Mouse (Mus musculus) neural tube, embryonic 13.5 days (tissue): ENCODE results near the gene Golga4. TPM values are rescaled to one million over a fixed set of nuclear protein-coding genes. Genes with fewer than 3 reads are reported as not detected.
A peak's percentile ranks its signal among the peaks of the same experiment; 100 is the strongest.

Experiments
- ATAC-seq: fragments of 200-750 bp; cut with Nextera tagmentation; 2 replicates; pipeline ENCODE4 v1.8.0; 2017; ENCODE audit warnings: low read depth, mild to moderate bottlenecking, moderate TSS enrichment, moderate library complexity
- H3K27ac ChIP-seq: fragments of 300-500 bp; sonication (generic); replicated peaks from 2 replicates; pipeline ENCODE4 v1.5.1; 2015; ENCODE audit warnings: moderate library complexity, mild to moderate bottlenecking, inconsistent platforms
- H3K27me3 ChIP-seq: fragments of 300-500 bp; sonication (generic); 2 replicates; pipeline ENCODE4 v1.6.1; 2015; ENCODE audit warnings: mild to moderate bottlenecking, inconsistent platforms
- H3K36me3 ChIP-seq: fragments of 300-500 bp; sonication (generic); 2 replicates; pipeline ENCODE4 v1.6.1; 2015; ENCODE audit warnings: mild to moderate bottlenecking, inconsistent platforms
- H3K4me1 ChIP-seq: fragments of 300-500 bp; sonication (generic); replicated peaks from 2 replicates; pipeline ENCODE4 v1.6.1; 2015; ENCODE audit warnings: inconsistent platforms
- H3K4me2 ChIP-seq: fragments of 300-500 bp; sonication (generic); 2 replicates; pipeline ENCODE4 v1.6.1; 2015; ENCODE audit warnings: inconsistent platforms, mild to moderate bottlenecking, moderate library complexity
- H3K4me3 ChIP-seq: fragments of 300-500 bp; sonication (generic); 2 replicates; pipeline ENCODE4 v1.5.1; 2015; ENCODE audit warnings: mild to moderate bottlenecking, inconsistent platforms
- H3K9ac ChIP-seq: fragments of 300-500 bp; sonication (generic); 2 replicates; pipeline ENCODE4 v1.6.1; 2015; ENCODE audit warnings: moderate library complexity, mild to moderate bottlenecking, inconsistent platforms
- H3K9me3 ChIP-seq: fragments of 300-500 bp; sonication (generic); 2 replicates; pipeline ENCODE4 v1.6.1; 2016; ENCODE audit warnings: inconsistent platforms
- WGBS: fragments of 180-500 bp; shearing (Covaris S2); methylation state at CpG from one replicate; pipeline ENCODE4 v1.1.7; 2015; 5-methylcytosine and 5-hydroxymethylcytosine counted together
- polyA plus RNA-seq: library from polyadenylated mRNA; unstranded; fragments of >200 nt; fragmentation: Nextera tagmentation; extraction: Ambion mirVana; gene quantifications from 2 replicates; pipeline ENCODE4 v1.2.1, GENCODE M21; 2015

Gene Golga4
- polyA plus RNA-seq, 1 experiment from 2014 or later = 49.3 TPM

DNA sequence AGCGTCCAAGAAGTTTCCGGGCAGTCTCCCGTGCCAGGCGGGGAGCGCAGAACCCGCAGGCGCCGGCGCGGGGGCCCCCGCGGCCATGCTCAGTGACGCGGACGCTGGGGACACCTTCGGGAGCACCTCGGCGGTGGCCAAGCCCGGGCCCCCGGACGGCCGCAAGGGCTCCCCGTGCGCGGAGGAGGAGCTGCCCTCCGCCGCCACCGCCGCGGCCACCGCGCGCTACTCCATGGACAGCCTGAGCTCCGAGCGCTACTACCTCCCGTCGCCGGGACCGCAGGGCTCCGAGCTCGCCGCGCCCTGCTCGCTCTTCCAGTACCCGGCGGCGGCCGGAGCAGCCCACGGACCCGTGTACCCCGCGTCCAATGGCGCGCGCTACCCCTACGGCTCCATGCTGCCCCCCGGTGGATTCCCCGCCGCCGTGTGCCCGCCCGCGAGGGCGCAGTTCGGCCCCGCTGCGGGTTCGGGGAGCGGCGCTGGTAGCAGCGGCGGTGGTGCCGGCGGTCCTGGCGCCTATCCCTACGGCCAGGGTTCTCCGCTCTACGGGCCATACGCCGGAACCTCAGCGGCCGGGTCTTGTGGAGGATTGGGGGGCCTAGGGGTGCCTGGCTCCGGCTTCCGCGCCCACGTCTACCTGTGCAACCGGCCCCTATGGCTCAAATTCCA, 27.1 kb upstream of the Golga4 start:
- Histone ChIP-seq H3K9me3 (no peaks in the 10 kb centered on the region), H3K36me3 (no peaks in the 10 kb centered on the region), H3K27me3 (peaks cover 100% of the 10 kb centered on the region), H3K4me3 (peak overlapping the region; percentile 36), H3K4me2 (peak overlapping the region; percentile 53), H3K9ac (no peak overlapping the region), H3K27ac (no peak overlapping the region), H3K4me1 (peaks cover 32% of the 10 kb centered on the region)
- no peak; the same call in 1 of the 2 replicates for ATAC-seq
- under 1% methylated on average over 77 of the region's 87 CpGs for WGBS

DNA sequence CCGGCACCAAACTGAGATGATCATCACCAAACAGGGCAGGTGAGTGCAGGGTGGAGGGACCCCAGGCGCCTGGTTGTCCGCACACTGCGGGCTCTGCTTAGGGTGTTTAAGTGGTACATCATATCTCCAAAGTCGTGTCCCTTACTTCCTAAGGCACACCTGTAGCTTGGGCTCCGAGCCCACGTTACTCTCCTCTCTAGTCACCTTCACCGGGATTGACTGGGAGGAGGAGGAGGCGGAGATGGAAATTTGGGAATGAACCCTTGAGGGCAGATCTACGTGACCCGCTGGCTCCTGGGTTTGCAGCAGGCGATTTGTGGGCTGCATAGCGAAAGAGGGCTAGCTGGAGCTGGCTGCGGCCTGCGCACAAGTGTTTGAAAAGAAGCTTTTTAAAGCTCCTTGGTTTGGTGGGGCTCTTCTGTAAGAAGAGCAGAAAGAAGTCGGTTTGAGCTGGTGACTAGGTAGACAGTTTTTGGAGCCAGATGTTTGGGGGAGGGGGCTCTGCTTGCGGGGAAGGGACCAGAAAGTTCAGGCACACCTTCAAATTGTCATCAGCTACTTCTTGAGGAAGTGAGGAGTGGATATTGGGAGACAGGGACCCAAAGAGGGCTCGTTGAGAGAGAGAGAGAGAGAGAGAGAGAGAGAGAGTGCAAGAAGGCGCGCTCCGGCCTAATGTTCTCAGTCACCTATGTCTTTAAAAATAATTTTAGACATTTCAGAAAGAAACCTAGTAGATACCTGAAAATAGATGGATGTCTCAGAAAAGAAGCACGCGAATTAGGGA, 26.4 kb upstream of the Golga4 start:
- peaks cover 100% of the 10 kb centered on the region for H3K27me3 ChIP-seq
- H3K4me3 ChIP-seq = 0 out of 2 replicates have a peak overlapping the region, but pooled peaks have one; percentile 36
- no peak overlapping the region for H3K27ac ChIP-seq
- no peak for ATAC-seq
- H3K9me3 ChIP-seq = no peaks in the 10 kb centered on the region
- H3K4me2 ChIP-seq = peak overlapping the region; percentile 53; the same call in 1 of the 2 replicates
- no peaks in the 10 kb centered on the region for H3K36me3 ChIP-seq
- no peak overlapping the region for H3K9ac ChIP-seq
- peaks cover 32% of the 10 kb centered on the region for H3K4me1 ChIP-seq
- WGBS = 2% methylated on average over 23 of the region's 23 CpGs

DNA sequence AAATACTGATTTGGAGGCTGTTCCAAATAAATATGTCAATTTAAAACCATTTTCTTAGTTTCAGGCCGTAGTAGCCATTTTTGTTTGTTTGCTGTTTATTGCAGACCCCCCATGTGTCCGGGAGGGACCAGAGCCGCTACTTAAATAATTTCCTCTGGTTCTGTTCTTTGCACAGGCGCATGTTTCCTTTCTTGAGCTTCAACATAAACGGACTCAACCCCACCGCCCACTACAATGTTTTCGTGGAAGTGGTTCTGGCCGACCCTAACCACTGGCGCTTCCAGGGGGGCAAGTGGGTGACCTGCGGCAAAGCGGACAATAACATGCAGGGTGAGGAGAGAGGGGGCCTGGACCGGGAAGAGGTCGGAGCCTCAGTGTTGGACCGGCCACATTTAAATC, 25.8 kb upstream of the Golga4 start:
- no peaks in the 10 kb centered on the region for H3K36me3 ChIP-seq
- no peak overlapping the region for H3K4me3 ChIP-seq
- no peak for ATAC-seq
- no peak overlapping the region for H3K4me2 ChIP-seq
- H3K9ac ChIP-seq = no peak overlapping the region
- no peak overlapping the region for H3K27ac ChIP-seq
- WGBS = 4% methylated on average over 14 of the region's 14 CpGs
- peaks cover 32% of the 10 kb centered on the region for H3K4me1 ChIP-seq
- no peaks in the 10 kb centered on the region for H3K9me3 ChIP-seq
- peaks cover 100% of the 10 kb centered on the region for H3K27me3 ChIP-seq

DNA sequence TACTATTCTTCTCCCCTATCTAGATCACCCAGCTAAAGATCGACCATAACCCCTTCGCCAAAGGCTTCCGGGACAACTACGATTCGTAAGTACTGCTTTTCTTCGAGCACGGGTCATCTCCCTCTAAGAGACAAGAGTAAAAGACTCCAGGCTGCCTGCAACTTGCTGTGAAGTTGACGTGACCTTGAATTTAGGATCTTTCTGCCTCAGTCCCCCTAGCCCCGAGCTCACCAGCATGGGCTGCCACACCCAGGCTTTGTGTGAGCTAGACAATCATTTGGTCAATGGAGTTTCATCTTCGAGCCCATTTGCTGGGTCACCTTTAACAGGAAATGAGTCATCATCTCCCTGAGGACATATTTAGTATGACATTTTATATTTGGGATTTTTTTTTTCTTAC, 23.9 kb upstream of the Golga4 start:
- Histone ChIP-seq H3K4me1 (peaks cover 26% of the 10 kb centered on the region), H3K27me3 (peaks cover 100% of the 10 kb centered on the region), H3K4me3 (no peak overlapping the region), H3K4me2 (no peak overlapping the region), H3K9ac (no peak overlapping the region), H3K36me3 (no peaks in the 10 kb centered on the region), H3K27ac (no peak overlapping the region), H3K9me3 (no peaks in the 10 kb centered on the region)
- ATAC-seq = no peak
- 79% methylated on average over 10 of the region's 10 CpGs for WGBS

DNA sequence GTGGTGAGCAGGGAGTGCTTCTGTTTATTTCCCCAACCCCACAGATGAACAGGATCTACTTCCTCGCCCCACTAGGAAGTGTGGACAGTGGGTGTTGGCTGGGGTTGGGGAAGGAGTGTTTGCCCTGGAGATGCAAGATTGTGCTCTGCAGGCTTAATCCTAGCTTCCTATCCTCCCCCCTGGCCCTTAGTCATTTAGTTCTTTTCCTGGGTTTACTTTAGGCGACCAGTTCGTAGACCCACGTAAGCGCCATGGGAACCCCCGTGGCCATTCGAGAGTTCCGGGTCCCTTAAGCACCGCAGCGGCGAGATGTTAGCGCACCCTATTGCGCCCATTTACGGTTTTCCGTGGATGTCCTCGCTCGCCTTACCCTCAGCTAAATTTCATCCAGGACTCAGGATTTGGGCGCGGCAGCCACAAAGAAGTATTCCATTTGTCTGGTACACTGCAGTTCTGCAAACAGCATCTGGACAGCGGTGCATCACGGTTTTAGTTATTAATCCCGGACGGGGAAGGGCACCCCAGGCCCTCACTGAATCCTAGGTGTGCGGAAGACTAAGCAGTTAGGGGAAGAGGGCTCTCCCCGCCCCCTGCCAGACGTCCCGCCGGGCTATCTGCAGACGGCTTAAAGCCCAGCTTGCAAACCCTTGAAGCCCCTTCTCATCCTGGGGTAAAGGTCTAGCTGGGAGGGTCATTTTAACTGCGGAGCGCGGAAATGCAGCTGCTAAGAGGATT, 19.5 kb upstream of the Golga4 start:
- Histone ChIP-seq H3K9ac (no peak overlapping the region), H3K27me3 (peaks cover 95% of the 10 kb centered on the region), H3K36me3 (no peaks in the 10 kb centered on the region), H3K4me1 (peaks cover 26% of the 10 kb centered on the region), H3K9me3 (no peaks in the 10 kb centered on the region), H3K27ac (no peak overlapping the region), H3K4me2 (no peak overlapping the region), H3K4me3 (no peak overlapping the region)
- under 1% methylated on average over 32 of the region's 32 CpGs for WGBS
- no peak for ATAC-seq

DNA sequence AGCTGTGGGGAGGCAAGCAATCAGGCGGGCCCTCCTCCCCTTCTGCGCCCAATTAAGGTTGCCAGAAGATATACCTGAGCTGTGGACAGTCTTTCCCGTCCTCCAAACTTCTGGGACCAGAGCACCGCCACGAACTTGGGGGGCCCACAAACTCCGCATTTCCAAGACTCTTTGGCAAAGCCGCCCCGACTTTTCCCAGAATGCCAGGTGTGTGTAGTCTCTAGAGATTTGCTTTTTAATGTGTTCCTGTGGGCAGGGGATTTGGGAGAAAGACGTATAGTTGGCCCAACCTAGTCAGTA, 19.0 kb upstream of the Golga4 start:
- 2% methylated on average over 9 of the region's 9 CpGs for WGBS

DNA sequence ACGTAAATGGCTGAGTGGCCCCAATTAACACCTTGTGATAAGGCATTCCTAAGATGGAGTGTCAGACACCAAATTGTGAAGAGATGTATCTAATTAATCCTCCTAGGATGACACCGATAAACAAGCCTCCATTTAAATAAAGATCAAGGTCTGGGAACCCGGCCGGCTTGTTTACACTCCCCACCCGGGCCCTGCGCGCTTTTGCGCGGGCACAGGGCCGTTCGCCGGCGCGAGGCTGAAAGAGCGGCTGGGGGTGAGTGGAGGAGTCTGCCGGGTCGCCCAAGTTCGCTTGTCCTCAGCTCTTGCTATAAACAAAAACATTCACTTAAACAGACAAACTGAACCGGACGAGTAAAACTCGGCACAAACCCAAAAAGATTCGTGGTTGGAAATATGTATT, 18.4 kb upstream of the Golga4 start:
- H3K4me3 ChIP-seq = peak overlapping the region; percentile 26
- WGBS = 1% methylated on average over 22 of the region's 22 CpGs
- no peak for ATAC-seq
- H3K9ac ChIP-seq = no peak overlapping the region
- H3K4me2 ChIP-seq = peak overlapping the region; percentile 54
- H3K9me3 ChIP-seq = no peaks in the 10 kb centered on the region
- peaks cover 95% of the 10 kb centered on the region for H3K27me3 ChIP-seq
- H3K27ac ChIP-seq = no peak overlapping the region
- H3K36me3 ChIP-seq = no peaks in the 10 kb centered on the region
- H3K4me1 ChIP-seq = peaks cover 26% of the 10 kb centered on the region

More for the DNA sequence above, 19.0 kb upstream of the Golga4 start:
- Histone ChIP-seq H3K4me2 (no peak overlapping the region), H3K27ac (no peak overlapping the region), H3K27me3 (peaks cover 95% of the 10 kb centered on the region), H3K9me3 (no peaks in the 10 kb centered on the region), H3K4me1 (peaks cover 26% of the 10 kb centered on the region), H3K9ac (no peak overlapping the region), H3K4me3 (no peak overlapping the region), H3K36me3 (no peaks in the 10 kb centered on the region)
- no peak for ATAC-seq

DNA sequence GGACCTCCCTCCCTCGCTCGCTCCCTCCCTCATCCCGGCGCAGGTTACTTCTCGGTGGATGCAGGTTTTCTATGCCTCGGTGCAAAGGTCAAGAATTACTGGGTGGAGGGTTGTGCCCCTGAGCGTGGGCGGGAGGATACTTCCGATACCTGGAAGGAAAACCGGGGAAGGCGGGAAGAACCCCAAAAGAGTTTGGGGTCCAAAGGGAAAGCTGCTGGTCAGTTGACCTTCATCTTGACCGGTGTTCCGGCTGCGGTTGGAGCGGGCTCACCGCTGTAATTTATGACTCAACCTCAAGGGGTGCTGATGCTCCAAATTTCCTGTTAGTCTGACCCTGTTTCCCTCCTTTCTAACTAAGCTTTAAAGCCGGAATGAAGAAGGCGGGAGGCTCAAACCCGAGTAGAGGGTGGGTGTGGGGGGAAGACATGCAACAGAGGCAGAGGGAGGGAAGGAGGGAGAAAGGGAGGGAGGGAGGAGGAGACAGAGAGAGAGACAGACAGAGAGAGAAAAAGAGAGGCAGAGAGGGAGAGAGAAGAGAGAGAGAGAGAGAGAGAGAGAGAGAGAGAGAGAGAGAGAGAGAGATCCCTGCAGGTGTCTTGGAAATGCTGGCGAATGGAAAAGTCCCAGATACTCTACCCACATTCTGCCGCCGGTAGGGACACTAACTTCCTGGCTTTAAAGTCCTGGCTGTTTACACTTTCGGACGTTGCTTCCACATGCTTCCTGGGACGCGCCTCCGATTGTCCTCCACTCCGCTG, 17.8 kb upstream of the Golga4 start:
- no peak overlapping the region for H3K27ac ChIP-seq
- H3K4me2 ChIP-seq = peak overlapping the region; percentile 54
- no peaks in the 10 kb centered on the region for H3K9me3 ChIP-seq
- peaks cover 91% of the 10 kb centered on the region for H3K27me3 ChIP-seq
- under 1% methylated on average over 28 of the region's 28 CpGs for WGBS
- H3K4me1 ChIP-seq = peaks cover 26% of the 10 kb centered on the region
- H3K4me3 ChIP-seq = peak overlapping the region; percentile 26
- H3K9ac ChIP-seq = no peak overlapping the region
- ATAC-seq = no peak
- H3K36me3 ChIP-seq = no peaks in the 10 kb centered on the region

DNA sequence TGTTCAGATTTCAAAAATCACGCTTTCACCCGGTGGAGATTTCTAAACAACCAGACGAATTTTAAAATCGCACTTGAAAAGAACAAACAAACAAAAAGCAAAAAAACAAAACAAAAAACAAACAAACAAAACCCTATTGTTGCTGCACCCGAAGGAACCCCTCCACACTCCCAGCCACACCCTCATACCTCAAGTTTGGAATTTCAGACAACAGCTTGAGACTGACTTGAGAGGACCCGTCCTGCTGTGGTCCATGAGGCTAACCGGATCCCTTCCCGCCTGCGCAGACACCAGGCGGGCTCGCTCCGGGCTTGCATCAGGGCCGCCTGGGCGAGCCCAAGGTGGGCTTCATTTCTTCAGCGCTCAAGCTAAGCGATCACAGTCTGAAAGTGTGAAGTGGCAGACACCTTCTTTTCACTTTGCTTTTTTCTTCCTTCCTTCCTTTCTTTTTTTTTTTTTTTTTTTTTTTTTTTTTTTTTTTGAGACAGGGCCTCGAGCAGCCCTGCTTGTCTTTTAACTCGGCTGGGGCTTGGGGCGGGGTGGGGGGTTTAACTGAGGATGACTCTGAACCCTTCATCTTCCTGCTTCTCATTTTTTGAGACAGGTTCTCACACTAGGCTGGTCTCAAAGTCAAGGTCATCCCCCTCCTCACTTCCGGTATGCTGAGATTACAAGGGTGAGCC, 17.0 kb upstream of the Golga4 start:
- Histone ChIP-seq H3K4me2 (peak overlapping the region; percentile 54), H3K4me3 (peak overlapping the region; percentile 26), H3K36me3 (no peaks in the 10 kb centered on the region), H3K27me3 (peaks cover 83% of the 10 kb centered on the region), H3K9ac (no peak overlapping the region), H3K27ac (no peak overlapping the region), H3K4me1 (peaks cover 26% of the 10 kb centered on the region), H3K9me3 (no peaks in the 10 kb centered on the region)
- ATAC-seq = peak; percentile 58; the same call in 1 of the 2 replicates
- WGBS = 2% methylated on average over 20 of the region's 20 CpGs

DNA sequence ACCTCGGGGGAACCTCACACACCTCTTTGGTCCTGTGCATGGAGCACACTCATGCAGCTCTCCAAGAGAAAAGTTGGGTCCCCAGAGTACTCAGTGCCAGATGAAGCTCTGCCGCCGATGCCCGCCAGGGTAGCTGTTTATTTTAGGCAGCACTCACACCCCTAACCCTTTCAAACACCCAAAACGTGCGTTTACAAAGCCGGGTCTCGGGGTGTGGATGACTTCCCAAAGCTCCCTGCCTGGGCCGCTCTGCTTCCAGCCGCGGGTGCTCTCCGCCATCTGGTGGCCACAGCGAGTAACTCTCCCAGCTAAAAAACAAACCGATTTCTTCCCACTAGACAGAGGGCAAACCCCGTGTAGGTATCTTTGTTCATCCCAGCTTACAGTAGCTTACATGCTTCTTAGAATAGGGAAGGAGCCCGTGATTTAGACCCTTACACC, 16.5 kb upstream of the Golga4 start:
- peak overlapping the region; percentile 26 for H3K4me3 ChIP-seq
- H3K4me2 ChIP-seq = peak overlapping the region; percentile 54
- peaks cover 26% of the 10 kb centered on the region for H3K4me1 ChIP-seq
- no peak overlapping the region for H3K27ac ChIP-seq
- H3K9ac ChIP-seq = no peak overlapping the region
- under 1% methylated on average over 16 of the region's 16 CpGs for WGBS
- peaks cover 78% of the 10 kb centered on the region for H3K27me3 ChIP-seq
- H3K36me3 ChIP-seq = no peaks in the 10 kb centered on the region
- no peaks in the 10 kb centered on the region for H3K9me3 ChIP-seq
- peak; percentile 88 for ATAC-seq

DNA sequence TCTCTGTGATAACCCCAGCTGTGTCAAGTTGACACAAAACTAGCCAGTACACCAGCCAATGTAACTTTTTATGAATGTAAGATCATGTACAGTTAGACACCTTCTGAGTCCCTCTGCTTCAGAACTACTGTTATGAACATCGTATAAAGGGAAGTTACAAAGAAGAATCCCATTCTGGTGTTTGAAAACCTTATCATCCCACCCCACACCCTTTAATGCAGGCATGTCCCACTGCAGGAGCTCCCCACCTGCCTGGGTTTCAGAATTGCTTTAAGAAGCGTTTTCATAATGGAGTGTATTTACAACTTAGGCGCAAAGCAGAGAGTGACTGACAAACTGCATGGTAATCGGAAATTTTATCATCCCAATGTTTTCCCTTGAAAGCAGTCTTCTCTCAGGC, 14.9 kb upstream of the Golga4 start:
- no peak for ATAC-seq
- peaks cover 62% of the 10 kb centered on the region for H3K27me3 ChIP-seq
- no peaks in the 10 kb centered on the region for H3K9me3 ChIP-seq
- H3K9ac ChIP-seq = no peak overlapping the region
- no peak overlapping the region for H3K4me3 ChIP-seq
- WGBS = 90% methylated on average over 4 of the region's 4 CpGs
- no peak overlapping the region for H3K27ac ChIP-seq
- H3K4me1 ChIP-seq = peaks cover 26% of the 10 kb centered on the region
- H3K36me3 ChIP-seq = no peaks in the 10 kb centered on the region
- H3K4me2 ChIP-seq = no peak overlapping the region
